Mouse (Mus musculus): ENCODE measurements around the gene Nat10.

Gene Nat10

DNA sequence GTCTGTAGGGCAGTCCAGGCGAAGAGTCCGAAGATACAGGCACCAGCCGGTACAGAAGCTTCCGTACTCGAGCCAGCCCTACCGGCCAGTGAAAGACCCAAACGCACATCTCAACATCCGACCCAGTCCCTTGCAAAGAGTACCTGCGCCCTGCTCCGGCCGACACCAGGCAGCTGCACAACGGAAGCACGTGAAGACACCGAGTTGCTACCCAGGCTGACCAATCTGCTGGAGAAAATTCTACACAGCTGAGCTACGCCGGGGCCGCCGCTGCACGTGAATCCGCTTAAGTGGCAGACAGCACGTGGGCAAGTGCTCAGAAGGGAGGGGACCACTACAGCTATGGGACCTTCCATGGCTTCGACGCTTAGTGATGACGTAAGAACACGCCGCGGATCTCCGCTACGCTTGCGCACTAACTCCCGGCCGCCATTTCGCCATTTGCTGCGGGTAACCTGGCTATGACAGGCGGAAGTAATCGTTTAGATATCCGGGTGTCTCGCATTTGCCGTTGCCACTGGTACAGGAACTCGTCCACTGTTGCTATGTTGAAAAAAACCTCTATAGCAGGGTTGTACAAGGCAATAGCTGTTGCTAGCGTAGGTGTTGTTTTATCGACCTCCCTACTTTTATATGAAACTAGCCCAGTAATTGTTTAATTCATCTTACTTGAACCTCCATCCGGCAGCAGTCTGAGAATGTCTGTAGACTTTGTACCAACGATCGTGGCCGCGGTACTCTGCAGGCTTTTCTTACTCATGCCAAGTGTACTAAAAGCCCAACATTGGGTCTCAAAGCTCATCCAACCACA is at the start of gene Nat10:
TSS of gene Nat10 (minus strand) at position 365 of the 811 bp plus-strand sequence.
- peak; percentile 99 for DNase-seq

DNA sequence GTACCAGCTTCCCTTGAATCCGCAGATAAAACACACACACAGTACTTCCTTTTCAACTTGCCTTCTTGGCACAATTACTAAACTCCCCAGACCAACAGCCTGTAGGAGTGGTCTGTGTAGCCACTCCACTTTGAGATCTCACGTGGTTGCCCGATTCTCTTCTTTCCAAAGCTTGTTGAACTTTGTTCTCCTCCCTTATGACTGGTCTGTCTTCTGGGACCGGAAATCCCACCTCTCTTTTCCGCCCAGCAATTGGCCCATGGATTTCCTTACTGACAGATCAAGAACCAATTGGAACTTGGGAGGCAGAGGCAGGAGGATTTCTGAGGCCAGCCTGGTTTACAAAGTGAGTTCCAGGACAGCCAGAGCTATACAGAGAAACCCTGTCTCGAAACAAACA is 49.3 kb upstream of the Nat10 start:
- no peak for DNase-seq

DNA sequence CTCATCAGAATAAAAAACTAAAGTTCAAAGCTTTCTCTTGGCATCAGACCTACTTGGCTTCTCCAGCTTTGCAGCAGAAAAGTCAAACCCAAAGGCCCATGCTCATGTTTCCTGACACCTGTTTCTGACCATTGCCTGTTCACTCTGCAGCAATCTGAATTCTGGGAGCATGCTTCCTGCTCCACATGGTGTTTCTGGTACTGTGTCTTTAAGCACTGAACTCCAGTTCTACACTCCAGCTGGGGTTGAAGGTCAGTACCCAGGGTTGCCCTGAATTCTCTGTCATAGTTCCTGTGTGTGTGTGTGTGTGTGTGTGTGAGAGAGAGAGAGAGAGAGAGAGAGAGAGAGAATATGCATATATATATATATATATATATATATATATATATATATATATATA is 47.4 kb upstream of the Nat10 start:
- no peak for DNase-seq

DNA sequence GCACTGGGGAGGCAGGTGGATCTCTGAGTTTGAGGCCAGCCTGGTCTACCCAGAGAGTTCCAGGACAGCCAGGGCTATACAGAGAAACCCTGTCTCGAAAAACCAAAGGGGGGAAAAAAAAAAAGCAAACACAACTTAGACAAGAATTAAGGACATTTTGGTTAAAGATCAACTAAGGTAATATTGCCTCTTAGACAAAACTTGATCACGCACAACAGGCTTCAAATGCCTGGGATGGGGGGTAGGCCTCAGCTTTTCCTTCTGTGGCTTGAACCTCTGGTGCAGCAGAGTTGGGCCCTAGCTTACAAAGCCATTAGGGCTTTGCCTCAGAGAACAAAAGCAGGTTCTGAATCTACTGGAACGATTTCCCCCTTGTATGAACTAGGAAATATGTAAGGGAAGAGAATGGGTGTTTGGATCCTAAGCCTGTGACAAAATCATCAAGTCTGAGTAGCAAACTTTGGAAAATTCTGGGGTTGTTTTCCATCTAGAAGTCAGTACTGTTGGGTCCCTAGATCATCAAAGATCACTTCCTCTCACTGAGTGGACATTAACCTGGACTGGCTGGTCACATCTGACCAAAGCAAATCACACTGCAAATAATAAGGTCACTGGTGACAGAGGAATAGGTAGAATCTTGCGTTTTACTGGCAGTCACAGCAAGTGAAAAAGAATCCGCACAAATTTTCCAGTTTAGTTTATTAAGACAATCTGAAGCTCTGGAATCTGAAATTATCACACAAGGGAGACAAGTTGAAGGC is 42.9 kb upstream of the Nat10 start:
- DNase-seq: no peak

DNA sequence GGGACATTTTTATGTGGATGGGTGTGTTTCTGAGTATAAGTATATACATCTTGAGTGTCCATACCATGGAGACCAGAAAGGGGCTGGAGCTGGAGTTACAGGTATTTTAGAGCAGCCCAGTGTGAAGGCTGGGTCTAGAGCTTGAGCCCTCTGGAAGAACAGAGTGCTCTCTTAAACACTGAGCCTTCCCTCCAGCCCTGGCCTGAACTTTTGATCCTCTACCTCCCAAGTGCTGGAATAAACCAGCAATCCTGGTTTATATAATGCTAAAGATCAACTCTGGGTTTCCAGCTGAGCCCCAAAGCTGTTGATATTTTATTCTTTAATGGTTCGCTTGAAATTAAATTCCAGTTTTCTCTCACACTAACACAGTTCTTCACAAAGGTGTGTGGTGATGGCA is 41.4 kb upstream of the Nat10 start:
- no peak for DNase-seq

DNA sequence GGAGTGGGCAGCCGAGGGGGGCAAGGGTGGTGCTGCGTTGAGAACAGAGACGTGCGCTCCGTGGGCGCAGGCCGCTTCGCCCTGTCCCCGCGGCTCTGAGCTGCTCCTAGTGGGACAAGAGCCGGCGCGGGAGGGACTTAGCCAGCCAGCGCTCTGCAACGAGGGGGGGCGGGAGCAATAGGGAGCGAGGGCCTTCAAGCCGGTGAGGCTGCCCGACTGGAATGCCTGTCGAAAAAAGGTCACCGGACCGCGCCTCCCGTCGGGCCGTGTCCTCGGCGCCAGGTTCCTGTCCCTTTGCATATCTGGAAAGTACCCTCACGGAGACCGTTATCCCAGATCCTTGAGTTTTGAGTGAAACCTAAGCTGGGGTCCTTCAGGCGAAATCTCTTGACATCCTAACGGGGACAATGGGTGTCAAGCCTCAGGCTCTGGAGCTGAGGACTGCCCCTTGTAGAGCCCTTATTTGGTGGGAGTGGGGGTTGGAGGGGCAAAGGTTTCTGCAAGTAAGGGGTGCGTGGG is 36.5 kb upstream of the Nat10 start, which contains the start of gene Caprin1:
TSS of gene Caprin1 (minus strand) at position 159 of the 519 bp plus-strand sequence.
- peak; percentile 94 to 96 for DNase-seq

DNA sequence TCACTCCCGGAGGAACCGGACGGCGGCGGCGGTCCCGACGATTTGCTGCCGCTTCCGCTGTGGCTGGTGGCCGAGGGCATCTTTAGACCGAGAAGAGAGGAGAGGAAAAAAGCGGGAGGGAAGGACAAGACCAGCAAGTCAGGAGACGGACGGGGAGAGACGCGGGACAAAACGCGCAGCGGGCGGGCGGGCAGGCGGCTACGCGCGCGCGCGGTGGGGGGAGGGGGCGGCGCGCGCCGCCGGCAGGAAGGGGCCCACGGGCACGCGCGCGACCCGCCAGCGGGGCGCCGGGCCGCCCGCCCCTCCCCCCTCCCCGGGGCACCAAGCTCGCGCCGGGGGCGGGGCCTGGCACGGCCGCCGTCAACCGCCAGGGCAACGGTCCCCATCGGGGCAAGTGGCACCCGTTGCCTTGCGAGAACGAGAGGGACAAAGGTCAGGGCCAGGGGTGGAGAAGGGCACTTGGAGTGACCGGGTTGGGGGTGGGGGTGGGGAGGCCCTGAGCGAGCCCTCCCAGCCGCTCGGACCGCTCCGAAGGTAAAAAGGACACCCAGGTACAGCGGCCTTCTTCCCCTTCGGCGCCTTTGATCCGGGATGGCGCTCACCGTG is 35.9 kb upstream of the Nat10 start:
- DNase-seq: peak; percentile 85 to 91

DNA sequence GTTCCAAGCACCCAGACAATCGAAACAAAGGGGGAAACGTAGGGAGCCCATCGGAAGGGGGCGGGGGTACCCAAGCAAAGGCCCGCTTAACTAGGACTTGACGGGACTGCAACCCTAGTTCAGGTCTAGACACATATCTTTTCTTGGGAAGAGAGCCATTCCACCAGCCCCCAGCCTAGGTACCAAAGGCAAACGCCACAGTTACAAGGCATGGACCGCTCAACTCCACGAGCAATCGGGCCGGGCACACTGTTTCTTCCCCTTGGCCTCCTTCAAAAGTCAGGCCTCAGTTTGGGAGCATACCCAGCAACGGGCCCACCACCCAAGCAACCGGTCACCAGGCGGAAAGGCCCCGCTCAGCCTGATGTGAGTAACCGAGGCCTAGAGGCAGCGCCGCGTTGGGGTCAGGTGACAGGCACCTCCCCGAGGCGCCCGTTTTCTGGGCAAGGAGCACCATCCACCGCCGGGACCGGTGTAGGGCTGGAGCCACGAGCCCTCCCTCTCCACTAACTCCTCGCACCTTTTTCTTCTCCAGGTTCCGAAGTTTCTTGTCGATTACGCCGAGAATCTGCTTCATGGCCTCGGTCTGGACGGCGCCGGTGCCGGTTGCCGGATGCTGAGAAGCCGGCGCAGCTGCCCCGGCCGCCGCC is 35.3 kb upstream of the Nat10 start:
- DNase-seq: peak; percentile 67 to 69

DNA sequence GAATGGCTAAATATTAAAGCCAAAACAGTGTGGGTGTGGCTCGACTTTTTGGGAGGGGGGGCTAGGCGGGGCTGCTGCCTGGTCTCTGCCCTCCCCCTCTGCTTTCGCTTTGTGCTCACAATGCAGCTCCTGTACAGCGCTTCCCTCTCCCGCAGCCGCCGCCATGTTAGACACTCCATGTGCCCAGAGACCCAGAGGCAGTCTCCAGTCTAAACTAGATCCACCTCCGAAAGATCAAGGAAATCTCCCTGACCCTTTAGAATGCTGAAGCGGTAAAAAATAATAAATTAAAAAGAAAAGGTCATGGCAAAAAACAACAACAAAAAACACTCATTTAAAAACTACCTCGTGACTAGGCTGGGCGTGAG is 34.8 kb upstream of the Nat10 start:
- DNase-seq: peak; percentile 80 to 83

DNA sequence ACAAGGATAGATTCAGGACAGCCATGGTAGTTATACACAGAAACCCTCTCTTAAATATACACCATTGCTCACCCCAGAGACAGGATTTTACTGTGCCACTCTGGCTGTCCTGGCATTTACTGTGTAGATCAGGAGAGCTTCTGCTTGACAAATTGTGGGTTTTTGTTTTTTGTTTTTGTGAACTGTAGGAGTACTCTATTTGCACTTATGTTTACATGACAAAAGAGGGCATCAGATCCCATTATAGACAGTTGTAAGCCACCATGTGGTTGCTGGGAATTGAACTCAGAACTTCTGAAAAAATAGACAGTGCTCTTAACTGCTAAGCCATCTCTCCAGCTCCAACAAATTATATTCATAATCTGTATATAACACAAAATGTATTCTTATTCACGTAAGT is 30.9 kb upstream of the Nat10 start:
- no peak for DNase-seq

DNA sequence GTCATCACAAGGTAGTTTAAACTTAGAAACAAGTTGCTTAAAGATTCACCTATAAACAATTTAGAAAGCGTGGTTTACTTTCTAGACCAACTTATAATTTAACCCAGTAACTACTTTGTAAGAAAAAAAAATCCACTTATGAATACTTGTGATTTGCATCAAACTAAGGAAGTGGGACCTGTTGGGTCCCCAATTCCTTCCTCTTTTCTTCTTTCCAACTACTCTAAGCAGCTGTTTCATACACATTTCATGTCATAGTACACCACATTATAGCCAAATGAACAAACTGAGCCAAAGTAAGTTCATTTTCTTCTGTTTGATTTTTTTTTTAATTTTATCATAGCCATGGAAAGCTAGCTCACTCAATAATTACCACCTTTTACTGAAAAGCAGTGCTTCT is 24.7 kb upstream of the Nat10 start:
- no peak for DNase-seq

DNA sequence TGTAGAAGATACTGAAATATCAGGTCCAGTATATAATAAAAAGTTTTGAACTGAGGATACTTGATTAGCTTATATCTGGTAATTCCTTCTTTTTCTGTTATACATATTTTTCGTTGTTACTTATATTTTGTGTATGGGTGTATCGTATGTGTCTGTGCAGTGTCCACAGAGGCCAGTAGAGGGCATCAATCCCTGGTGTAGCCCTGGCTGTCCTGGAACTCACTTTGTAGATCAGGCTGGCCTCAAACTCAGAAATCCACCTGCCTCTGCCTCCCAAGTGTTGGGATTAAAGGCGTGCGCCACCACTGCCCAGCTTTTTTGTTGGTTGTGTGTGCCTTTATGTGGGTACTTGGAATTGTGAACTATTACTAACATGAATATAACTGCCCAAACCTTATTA is 23.6 kb upstream of the Nat10 start:
- peak in 1 of 2 experiments; percentile 19 for DNase-seq

DNA sequence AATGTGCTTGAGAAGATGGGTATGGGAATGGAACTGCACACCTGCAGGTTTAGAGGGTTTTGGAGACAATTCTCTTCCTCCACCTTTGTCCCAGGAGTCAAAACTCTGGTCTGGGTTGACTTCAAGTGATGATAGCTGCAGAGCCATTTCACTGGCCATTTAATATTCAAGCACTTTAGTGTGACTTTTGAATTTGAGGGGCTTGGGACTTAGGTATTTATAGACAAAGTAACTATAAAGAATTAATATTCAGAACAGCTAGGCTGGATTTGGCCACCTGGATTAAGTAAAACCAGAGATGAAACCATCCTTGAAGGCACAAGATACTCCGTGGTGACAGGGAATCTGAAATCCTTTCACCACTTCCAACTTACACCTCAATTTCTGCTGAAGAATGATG is 1.4 kb upstream of the Nat10 start:
- no peak for DNase-seq

DNA sequence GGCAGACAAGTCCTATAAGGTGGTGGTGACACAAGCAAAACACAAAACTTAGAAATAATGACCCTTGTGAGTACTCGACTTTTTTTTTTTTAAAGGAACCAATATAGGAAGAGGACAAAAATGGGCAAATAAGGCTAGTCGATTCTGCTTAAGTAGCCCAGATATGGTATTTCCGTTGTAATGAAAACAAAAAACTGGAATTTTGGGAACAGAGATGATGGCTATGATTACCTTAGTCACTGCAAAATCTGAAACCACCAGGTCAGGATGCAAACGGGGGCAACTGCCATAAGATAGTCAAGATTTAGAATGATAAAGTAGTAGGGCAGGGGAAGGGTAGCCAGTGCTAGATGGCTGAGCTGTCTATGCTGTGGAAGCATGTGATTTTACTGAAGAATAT is 923 bp upstream of the Nat10 start:
- DNase-seq: no peak

DNA sequence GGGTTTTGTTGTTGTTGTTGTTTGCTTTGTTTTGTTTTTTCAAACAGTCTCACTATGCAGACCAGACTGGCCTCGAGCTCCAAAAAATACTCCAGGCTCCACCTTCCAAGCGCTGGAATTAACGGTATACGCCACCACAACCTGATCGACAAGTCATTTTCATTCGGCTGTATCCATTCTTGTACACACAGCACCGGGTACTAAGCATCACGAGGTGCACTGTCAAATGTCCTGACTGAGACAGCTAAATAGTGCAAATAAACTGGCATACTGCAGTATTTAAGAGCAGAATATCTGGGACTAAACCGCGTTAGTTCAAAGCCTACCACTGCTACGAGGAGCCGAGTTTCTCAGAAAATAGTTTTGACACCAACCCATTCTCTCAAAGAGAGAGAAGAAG is 649 bp downstream of the Nat10 start:
- no peak for DNase-seq

DNA sequence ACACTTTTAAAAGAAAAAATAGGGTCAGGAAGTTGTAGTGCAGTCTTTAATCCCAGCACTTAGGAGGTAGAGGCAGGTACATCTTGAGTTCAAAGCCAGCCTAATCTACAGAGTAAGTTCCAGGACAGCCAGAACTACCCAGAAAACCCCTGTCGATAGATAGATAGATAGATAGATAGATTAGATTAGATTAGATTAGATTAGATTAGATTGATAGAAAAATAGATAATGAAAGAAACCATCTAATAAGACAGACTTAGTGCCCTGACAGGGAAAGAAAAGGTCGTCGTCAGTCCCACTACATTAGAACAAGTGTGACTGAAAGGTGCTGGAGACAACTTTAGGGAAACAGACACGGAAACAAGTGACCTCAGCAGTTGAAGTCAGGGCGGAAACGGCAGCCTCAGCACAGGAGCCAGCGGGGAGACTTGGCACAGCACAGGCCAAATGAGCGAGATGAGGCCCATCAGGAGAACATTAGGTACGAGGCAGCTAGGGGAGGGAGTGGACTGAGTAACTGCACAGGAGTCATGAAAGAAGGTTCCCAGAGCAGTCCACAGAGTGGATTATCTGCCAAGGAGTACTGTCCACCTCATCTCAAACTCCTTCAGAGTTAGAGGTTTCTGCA is 5.5 kb downstream of the Nat10 start:
- DNase-seq: no peak

DNA sequence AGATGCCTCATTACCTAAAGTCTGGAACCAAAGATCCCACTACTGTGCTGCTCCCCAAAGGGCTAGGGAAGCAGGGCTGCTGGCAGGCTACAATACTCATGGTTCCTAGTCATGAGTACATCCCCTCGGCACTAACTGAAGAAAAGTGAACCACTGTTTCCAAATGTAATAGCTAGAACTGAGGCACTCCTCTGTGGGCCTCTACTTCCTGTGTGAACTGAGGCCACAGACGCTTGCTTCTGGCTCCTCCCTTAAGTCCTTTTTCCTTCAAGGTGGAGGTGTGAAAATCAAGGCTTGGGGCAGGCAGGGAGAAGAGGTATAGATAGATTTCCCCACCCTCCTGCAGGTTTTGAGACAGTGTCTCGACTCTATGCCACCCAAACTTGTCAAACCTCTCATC is 6.5 kb downstream of the Nat10 start:
- no peak for DNase-seq

DNA sequence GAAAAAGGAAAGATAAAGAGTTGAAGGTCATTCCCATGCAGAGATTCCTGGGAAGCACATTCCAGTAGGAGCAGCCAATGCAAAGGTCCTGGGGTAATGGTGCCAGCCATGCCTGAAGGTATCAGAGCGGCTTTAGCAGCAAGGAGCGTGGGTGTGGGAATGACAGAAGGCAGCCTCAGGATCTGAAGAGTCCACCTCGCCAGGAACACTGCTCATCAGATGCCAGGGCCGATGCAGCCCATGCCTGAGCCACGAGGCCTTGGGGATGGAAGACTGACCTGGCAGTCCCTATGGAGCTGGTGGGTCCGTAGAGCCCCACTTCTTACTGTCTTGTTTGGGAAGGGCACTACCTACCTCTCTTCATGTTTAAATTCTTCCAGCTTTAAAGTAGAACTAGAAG is 9.3 kb downstream of the Nat10 start:
- DNase-seq: no peak

DNA sequence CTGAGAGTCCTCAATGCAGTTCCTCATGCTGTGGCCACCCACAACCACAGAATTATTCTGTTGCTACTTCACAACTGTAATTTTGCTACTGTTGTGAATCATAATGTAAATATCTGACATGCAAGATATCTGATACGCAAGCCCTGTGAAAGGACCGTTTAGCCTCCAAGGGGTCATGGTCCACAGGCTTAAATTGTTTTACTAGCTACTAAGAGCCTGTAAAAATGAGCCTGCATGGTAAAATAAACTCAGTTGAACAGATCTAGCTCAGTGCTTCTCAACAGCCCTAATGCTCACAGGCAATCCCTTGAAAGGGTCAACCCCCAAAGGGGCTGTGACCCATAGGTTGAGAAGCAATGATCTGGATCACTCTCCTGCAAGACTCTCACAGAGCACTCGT is 12.0 kb downstream of the Nat10 start:
- DNase-seq: no peak

DNA sequence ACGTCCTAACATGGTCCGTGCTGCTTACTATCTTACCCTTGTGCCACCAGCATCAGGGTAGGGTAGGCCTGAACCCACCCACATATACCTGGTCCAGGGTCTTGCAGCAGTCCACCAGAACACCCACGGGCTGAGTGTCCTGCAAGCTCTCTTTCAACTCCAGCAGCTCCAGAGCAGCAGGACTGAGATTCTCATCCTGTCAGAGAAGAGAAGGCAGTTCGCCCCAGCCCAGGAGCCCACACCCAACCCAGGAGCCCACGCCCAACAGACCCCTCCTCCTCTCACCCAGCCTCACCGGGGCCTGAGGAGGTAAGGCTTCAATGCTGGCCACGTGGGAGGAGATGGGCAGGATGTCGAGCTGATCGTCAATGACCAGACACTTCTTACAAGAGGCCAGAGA is 13.2 kb downstream of the Nat10 start:
- DNase-seq: no peak

DNA sequence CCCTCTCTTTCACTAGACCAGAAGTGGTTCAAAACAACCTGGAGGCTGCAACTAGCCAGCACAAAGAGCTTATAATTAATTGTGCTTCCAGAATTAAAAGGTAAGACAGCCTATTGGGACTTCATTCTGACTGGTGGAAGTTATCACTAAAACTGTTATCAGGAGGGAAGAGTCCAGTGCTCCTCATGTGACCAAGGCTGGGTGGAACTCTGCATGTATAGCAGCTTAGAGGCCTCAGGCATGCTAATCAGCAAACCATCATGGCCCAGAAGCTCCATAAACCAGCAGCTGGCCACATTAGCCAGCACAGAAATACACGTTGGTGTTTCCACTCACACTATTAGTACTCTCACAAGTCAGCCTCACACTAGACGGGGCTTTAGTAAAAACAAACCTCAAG is 14.3 kb downstream of the Nat10 start:
- no peak for DNase-seq

DNA sequence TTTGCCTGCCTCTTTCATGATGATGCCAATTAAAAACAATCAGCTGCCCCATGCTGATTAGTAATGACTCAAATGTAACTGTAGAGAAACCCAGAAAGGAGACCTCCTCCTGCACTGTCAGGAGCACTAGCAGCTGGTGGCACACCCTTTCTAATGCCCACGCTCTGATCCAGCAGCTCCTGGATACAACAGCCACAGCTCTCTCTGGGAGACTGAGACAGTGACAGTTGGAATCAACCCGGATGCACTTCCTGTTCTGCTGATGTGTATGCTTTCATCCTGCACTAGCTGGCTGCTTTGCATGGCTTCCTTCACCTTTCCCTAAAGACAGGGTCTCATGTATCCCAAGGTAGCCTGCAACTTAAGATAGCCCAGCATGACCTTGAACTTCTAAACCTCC is 15.0 kb downstream of the Nat10 start:
- no peak for DNase-seq

DNA sequence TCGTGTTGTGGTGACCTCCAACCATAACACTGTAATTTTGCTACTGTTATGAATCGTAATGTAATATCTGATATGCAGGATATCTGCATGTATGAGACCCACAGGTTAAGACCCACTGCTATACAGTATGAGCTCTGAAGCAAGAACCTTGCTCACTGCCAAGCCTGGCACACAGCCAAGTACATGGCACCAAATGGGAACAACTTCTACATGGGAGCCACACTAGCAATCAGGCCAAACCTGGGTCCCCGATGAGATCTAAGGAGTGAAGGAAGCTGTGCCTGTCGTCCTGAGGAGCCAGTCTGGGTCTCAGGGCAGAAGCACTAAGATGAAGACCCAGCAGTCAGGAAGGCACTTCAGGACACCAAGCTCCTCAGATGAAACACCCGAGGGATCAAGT is 15.6 kb downstream of the Nat10 start:
- no peak for DNase-seq

Data from lung, postnatal 4 days (tissue).